Mouse (Mus musculus): ENCODE results near the gene Mrpl45. TPM values are rescaled to one million over a fixed set of nuclear protein-coding genes. Genes with fewer than 3 reads are reported as not detected.

Mrpl45 gene
- total and polyA plus RNA-seq, 2 experiments from 2014 or later: 21.4 to 36.0 TPM

- Histone ChIP-seq H3K4me1 (ENCODE audit: insufficient read depth, low read length) (no peaks in the 10 kb centered on the region), H3K9ac (replicated peaks; ENCODE audit: low read length, poor library complexity, severe bottlenecking) (no peak overlapping the region), H3K27me3 (ENCODE audit: insufficient read depth, low read length) (no peaks in the 10 kb centered on the region), H3K4me2 (ENCODE audit: low read depth, low read length, poor library complexity, severe bottlenecking) (no peak overlapping the region), H3K36me3 (ENCODE audit: insufficient read depth, low read length) (peaks cover 2% of the 10 kb centered on the region; the same call in 1 of the 2 replicates), H3K9me3 (ENCODE audit: low read length) (no peaks in the 10 kb centered on the region), H3K27ac (ENCODE audit: low read depth, low read length) (no peak overlapping the region), H3K4me3 (ENCODE audit: low read depth, low read length) (no peak overlapping the region)
- WGBS: 89% methylated on average over 9 of the region's 9 CpGs
- no peak for TF ChIP-seq CTCF (IDR thresholded peaks at IDR 0.05)
- DNase-seq (ENCODE audit: low spot score) (no peak), ATAC-seq (ENCODE audit: low FRiP score) (no peak)
Measured at GRCm38 (mm10) chr11:97334400-97334799, 18.9 kb downstream of the Mrpl45 start.

- Histone ChIP-seq H3K27me3 (ENCODE audit: insufficient read depth, low read length) (no peaks in the 10 kb centered on the region), H3K27ac (ENCODE audit: low read depth, low read length) (no peak overlapping the region), H3K36me3 (ENCODE audit: insufficient read depth, low read length) (peaks cover 2% of the 10 kb centered on the region; the same call in 1 of the 2 replicates), H3K4me1 (ENCODE audit: insufficient read depth, low read length) (no peaks in the 10 kb centered on the region), H3K4me3 (ENCODE audit: low read depth, low read length) (no peak overlapping the region), H3K9ac (replicated peaks; ENCODE audit: low read length, poor library complexity, severe bottlenecking) (no peak overlapping the region), H3K4me2 (ENCODE audit: low read depth, low read length, poor library complexity, severe bottlenecking) (no peak overlapping the region), H3K9me3 (ENCODE audit: low read length) (no peaks in the 10 kb centered on the region)
- ATAC-seq (ENCODE audit: low FRiP score) (no peak), DNase-seq (ENCODE audit: low spot score) (no peak)
- 61% methylated on average over 6 of the region's 6 CpGs for WGBS
- TF ChIP-seq CTCF (IDR thresholded peaks at IDR 0.05): no peak
Measured at GRCm38 (mm10) chr11:97336238-97336637, 20.7 kb downstream of the Mrpl45 start.

- Histone ChIP-seq H3K4me2 (ENCODE audit: low read depth, low read length, poor library complexity, severe bottlenecking) (no peak overlapping the region), H3K27ac (ENCODE audit: low read depth, low read length) (no peak overlapping the region), H3K9ac (replicated peaks; ENCODE audit: low read length, poor library complexity, severe bottlenecking) (no peak overlapping the region), H3K9me3 (ENCODE audit: low read length) (no peaks in the 10 kb centered on the region), H3K27me3 (ENCODE audit: insufficient read depth, low read length) (no peaks in the 10 kb centered on the region), H3K4me3 (ENCODE audit: low read depth, low read length) (no peak overlapping the region), H3K4me1 (ENCODE audit: insufficient read depth, low read length) (no peaks in the 10 kb centered on the region), H3K36me3 (ENCODE audit: insufficient read depth, low read length) (peaks cover 2% of the 10 kb centered on the region; the same call in 1 of the 2 replicates)
- 75% methylated on average over 14 of the region's 14 CpGs for WGBS
- ATAC-seq (ENCODE audit: low FRiP score): no peak
- TF ChIP-seq CTCF (IDR thresholded peaks at IDR 0.05): no peak
- no peak for DNase-seq (ENCODE audit: low spot score)
Measured at GRCm38 (mm10) chr11:97336751-97337345, 21.3 kb downstream of the Mrpl45 start.

GRCm38 (mm10) chr11:97337363-97337762 is 21.8 kb downstream of the Mrpl45 start:
- H3K4me3 ChIP-seq (ENCODE audit: low read depth, low read length): no peak overlapping the region
- DNase-seq (ENCODE audit: low spot score): no peak
- no peaks in the 10 kb centered on the region for H3K4me1 ChIP-seq (ENCODE audit: insufficient read depth, low read length)

GRCm38 (mm10) chr11:97338302-97338976 is 22.9 kb downstream of the Mrpl45 start:
- DNase-seq (ENCODE audit: low spot score) (peak; percentile 12), ATAC-seq (ENCODE audit: low FRiP score) (no peak)
- Histone ChIP-seq H3K4me3 (ENCODE audit: low read depth, low read length) (no peak overlapping the region), H3K27me3 (ENCODE audit: insufficient read depth, low read length) (no peaks in the 10 kb centered on the region), H3K4me1 (ENCODE audit: insufficient read depth, low read length) (no peaks in the 10 kb centered on the region), H3K9ac (replicated peaks; ENCODE audit: low read length, poor library complexity, severe bottlenecking) (no peak overlapping the region), H3K36me3 (ENCODE audit: insufficient read depth, low read length) (0 out of 2 replicates have a peak, but pooled peaks cover 2% of the 10 kb centered on the region), H3K27ac (ENCODE audit: low read depth, low read length) (0 out of 2 replicates have a peak overlapping the region, but pooled peaks have one; percentile 18), H3K9me3 (ENCODE audit: low read length) (no peaks in the 10 kb centered on the region), H3K4me2 (ENCODE audit: low read depth, low read length, poor library complexity, severe bottlenecking) (no peak overlapping the region; the same call in 1 of the 2 replicates)
- TF ChIP-seq CTCF (IDR thresholded peaks at IDR 0.05): no peak
- WGBS: 62% methylated on average over 20 of the region's 21 CpGs

More at GRCm38 (mm10) chr11:97337363-97337762, 21.8 kb downstream of the Mrpl45 start:
- Histone ChIP-seq H3K36me3 (ENCODE audit: insufficient read depth, low read length) (peaks cover 2% of the 10 kb centered on the region; the same call in 1 of the 2 replicates), H3K27ac (ENCODE audit: low read depth, low read length) (no peak overlapping the region), H3K27me3 (ENCODE audit: insufficient read depth, low read length) (no peaks in the 10 kb centered on the region), H3K9ac (replicated peaks; ENCODE audit: low read length, poor library complexity, severe bottlenecking) (no peak overlapping the region), H3K9me3 (ENCODE audit: low read length) (no peaks in the 10 kb centered on the region), H3K4me2 (ENCODE audit: low read depth, low read length, poor library complexity, severe bottlenecking) (no peak overlapping the region)
- no peak for TF ChIP-seq CTCF (IDR thresholded peaks at IDR 0.05)
- WGBS: 86% methylated on average over 12 of the region's 12 CpGs
- no peak for ATAC-seq (ENCODE audit: low FRiP score)

- WGBS: 43% methylated on average over 17 of the region's 17 CpGs
- Histone ChIP-seq H3K4me3 (ENCODE audit: low read depth, low read length) (no peak overlapping the region), H3K27ac (ENCODE audit: low read depth, low read length) (0 out of 2 replicates have a peak overlapping the region, but pooled peaks have one; percentile 18), H3K9ac (replicated peaks; ENCODE audit: low read length, poor library complexity, severe bottlenecking) (no peak overlapping the region), H3K4me1 (ENCODE audit: insufficient read depth, low read length) (no peaks in the 10 kb centered on the region), H3K36me3 (ENCODE audit: insufficient read depth, low read length) (0 out of 2 replicates have a peak, but pooled peaks cover 2% of the 10 kb centered on the region), H3K9me3 (ENCODE audit: low read length) (no peaks in the 10 kb centered on the region), H3K4me2 (ENCODE audit: low read depth, low read length, poor library complexity, severe bottlenecking) (no peak overlapping the region), H3K27me3 (ENCODE audit: insufficient read depth, low read length) (no peaks in the 10 kb centered on the region)
- DNase-seq (ENCODE audit: low spot score) (peak; percentile 78), ATAC-seq (ENCODE audit: low FRiP score) (no peak)
- no peak for TF ChIP-seq CTCF (IDR thresholded peaks at IDR 0.05)
Measured at GRCm38 (mm10) chr11:97338977-97339315, 23.4 kb downstream of the Mrpl45 start.

All from midbrain, postnatal 0 days (tissue).